Mouse (Mus musculus): ENCODE data around the gene B3gnt3. TPM values are rescaled to one million over a fixed set of nuclear protein-coding genes. Genes with fewer than 3 reads are reported as not detected.

B3gnt3 gene
- total and polyA plus RNA-seq, 3 experiments, result 0.19 to 0.84 TPM; not detected in 1

DNA sequence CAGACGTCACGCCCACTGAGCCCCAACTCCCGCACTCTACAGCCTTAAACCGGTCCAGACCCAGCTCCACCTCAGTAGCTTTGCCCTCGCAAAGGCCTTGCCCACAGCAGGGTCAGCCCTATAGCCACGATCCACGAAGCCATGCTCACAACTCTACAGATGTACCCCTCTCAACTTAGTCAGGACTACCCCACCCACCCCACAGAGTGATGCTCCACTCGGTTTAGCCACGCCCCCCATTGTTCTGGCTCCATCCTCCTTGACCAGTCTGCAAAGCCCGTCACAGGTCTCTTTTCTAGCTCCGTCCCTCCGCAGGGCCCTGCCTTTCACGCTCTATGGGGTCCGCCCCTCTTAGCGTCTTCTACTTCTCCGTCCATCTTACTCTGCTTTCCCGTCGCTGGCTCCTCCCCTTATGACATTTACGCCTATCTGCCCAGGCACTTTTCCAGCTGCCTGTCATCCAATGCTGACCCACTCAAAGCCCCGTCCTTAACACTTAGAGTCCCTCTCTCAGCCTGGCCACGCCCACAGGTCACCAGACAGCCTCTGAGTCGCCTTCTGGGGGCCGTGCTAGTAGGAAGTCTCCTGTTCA, 15.3 kb downstream of the B3gnt3 start (continued):
- TF ChIP-seq E2F4 (IDR thresholded peaks at IDR 0.05; ENCODE audit: borderline replicate concordance, low read depth, low read length), result no peak
- no peak for TF ChIP-seq GABPA (IDR thresholded peaks at IDR 0.05; ENCODE audit: low read depth, low read length)

DNA sequence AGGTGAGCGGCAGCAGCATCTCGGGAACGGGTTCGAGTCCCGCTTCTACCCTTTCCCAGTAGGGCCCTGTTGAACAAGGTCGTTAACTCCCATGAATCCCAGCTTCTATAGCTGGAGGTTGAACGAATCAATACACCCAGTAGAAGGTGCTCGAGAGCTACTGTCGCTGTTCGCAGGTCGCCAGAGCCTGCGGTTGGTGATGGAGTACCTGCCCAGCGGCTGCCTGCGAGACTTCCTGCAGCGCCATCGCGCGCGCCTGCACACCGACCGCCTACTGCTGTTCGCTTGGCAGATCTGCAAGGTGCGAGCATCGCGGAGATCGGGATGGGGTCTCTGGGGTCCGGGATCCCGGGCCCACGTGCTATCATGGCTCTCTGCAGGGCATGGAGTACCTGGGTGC, 16.0 kb downstream of the B3gnt3 start:
- TF ChIP-seq HCFC1 (IDR thresholded peaks at IDR 0.05; ENCODE audit: low read depth, low read length), result no peak
- TF ChIP-seq RCOR1 (IDR thresholded peaks at IDR 0.05; ENCODE audit: low read depth, low read length), result no peak
- TF ChIP-seq BHLHE40 (IDR thresholded peaks at IDR 0.05; ENCODE audit: borderline replicate concordance, low read depth, low read length), result no peak
- TF ChIP-seq CHD2 (IDR thresholded peaks at IDR 0.05; ENCODE audit: low read length), result no peak
- TF ChIP-seq MEF2A (IDR thresholded peaks at IDR 0.05; ENCODE audit: extremely low read depth, insufficient replicate concordance, low read depth, low read length, poor library complexity, severe bottlenecking), result no peak
- TF ChIP-seq ZKSCAN1 (IDR thresholded peaks at IDR 0.05; ENCODE audit: low read depth, low read length), result no peak
- TF ChIP-seq ZC3H11A (IDR thresholded peaks at IDR 0.05; ENCODE audit: low read depth, low read length), result no peak
- no peak for TF ChIP-seq MYB (IDR thresholded peaks at IDR 0.05; ENCODE audit: low read depth, low read length)
- TF ChIP-seq CTCF (IDR thresholded peaks at IDR 0.05 in 2 of 3, conservative IDR thresholded peaks at IDR 0.05 in 1 of 3; ENCODE audit: control insufficient read depth in 1 of 3, insufficient read depth in 1 of 3, low read depth in 2 of 3, low read length in 3 of 3, poor library complexity in 1 of 3, severe bottlenecking in 1 of 3), result no peak
- no peaks in the 10 kb centered on the region for H3K4me1 ChIP-seq (ENCODE audit: control insufficient read depth in 1 of 2, insufficient read depth in 2 of 2, low read length in 2 of 2)
- H3K9ac ChIP-seq (ENCODE audit: control insufficient read depth, low read depth, low read length, poor library complexity, severe bottlenecking), result no peak overlapping the region
- no peaks in the 10 kb centered on the region for H3K27me3 ChIP-seq (ENCODE audit: control insufficient read depth in 1 of 2, insufficient read depth in 2 of 2, low read length in 2 of 2)
- no peaks in the 10 kb centered on the region for H3K79me2 ChIP-seq (ENCODE audit: control insufficient read depth, insufficient read depth, low read length, poor library complexity)
- no peaks in the 10 kb centered on the region for H3K9me3 ChIP-seq (replicated peaks; ENCODE audit: insufficient read depth, low read length)
- H3K27ac ChIP-seq (ENCODE audit: control insufficient read depth, low read depth, low read length), result no peak overlapping the region
- no peak for DNase-seq (ENCODE audit: low read depth, low spot score)
- no peak overlapping the region for H3K4me3 ChIP-seq (ENCODE audit: control insufficient read depth in 1 of 2, insufficient read depth in 1 of 2, low read depth in 2 of 2, low read length in 2 of 2)
- no peaks in the 10 kb centered on the region for H3K36me3 ChIP-seq (ENCODE audit: control insufficient read depth in 1 of 2, insufficient read depth in 2 of 2, low read length in 2 of 2)

GRCm38 (mm10) chr8:71684701-71685100, 16.9 kb downstream of the B3gnt3 start:
- no peaks in the 10 kb centered on the region for H3K4me1 ChIP-seq (ENCODE audit: control insufficient read depth in 1 of 2, insufficient read depth in 2 of 2, low read length in 2 of 2)
- H3K4me3 ChIP-seq (ENCODE audit: control insufficient read depth in 1 of 2, insufficient read depth in 1 of 2, low read depth in 2 of 2, low read length in 2 of 2), result no peak overlapping the region
- no peak overlapping the region for H3K27ac ChIP-seq (ENCODE audit: control insufficient read depth, low read depth, low read length)
- no peaks in the 10 kb centered on the region for H3K36me3 ChIP-seq (ENCODE audit: control insufficient read depth in 1 of 2, insufficient read depth in 2 of 2, low read length in 2 of 2)
- H3K9me3 ChIP-seq (replicated peaks; ENCODE audit: insufficient read depth, low read length), result no peaks in the 10 kb centered on the region
- no peaks in the 10 kb centered on the region for H3K79me2 ChIP-seq (ENCODE audit: control insufficient read depth, insufficient read depth, low read length, poor library complexity)
- DNase-seq (ENCODE audit: low read depth, low spot score), result no peak
- H3K27me3 ChIP-seq (ENCODE audit: control insufficient read depth in 1 of 2, insufficient read depth in 2 of 2, low read length in 2 of 2), result no peaks in the 10 kb centered on the region
- H3K9ac ChIP-seq (ENCODE audit: control insufficient read depth, low read depth, low read length, poor library complexity, severe bottlenecking), result no peak overlapping the region
- no peak for TF ChIP-seq BHLHE40 (IDR thresholded peaks at IDR 0.05; ENCODE audit: borderline replicate concordance, low read depth, low read length)
- no peak for TF ChIP-seq JUND (IDR thresholded peaks at IDR 0.05; ENCODE audit: low read depth, low read length)
- no peak for TF ChIP-seq MXI1 (IDR thresholded peaks at IDR 0.05; ENCODE audit: low read depth, low read length)
- TF ChIP-seq CHD1 (IDR thresholded peaks at IDR 0.05; ENCODE audit: low read depth, low read length), result no peak
- TF ChIP-seq NRF1 (IDR thresholded peaks at IDR 0.05; ENCODE audit: insufficient read depth, low read depth, low read length, poor library complexity, severe bottlenecking), result no peak
- no peak for TF ChIP-seq ZMIZ1 (IDR thresholded peaks at IDR 0.05; ENCODE audit: low read depth, low read length)
- TF ChIP-seq TCF12 (IDR thresholded peaks at IDR 0.05; ENCODE audit: low read depth, low read length), result no peak
- TF ChIP-seq MAZ (IDR thresholded peaks at IDR 0.05; ENCODE audit: low read depth, low read length), result no peak
- no peak for TF ChIP-seq POLR2AphosphoS5 (IDR thresholded peaks at IDR 0.05; ENCODE audit: borderline replicate concordance, low read depth, low read length)
- TF ChIP-seq MAFK (IDR thresholded peaks at IDR 0.05; ENCODE audit: borderline replicate concordance, low read depth, low read length), result no peak
- TF ChIP-seq SMC3 (IDR thresholded peaks at IDR 0.05; ENCODE audit: low read depth, low read length), result no peak
